Mouse (Mus musculus): ENCODE results near the gene Cox11.
A peak's percentile ranks its signal among the peaks of the same experiment; 100 is the strongest.

The Cox11 gene

GRCm38 (mm10) chr11:90664345-90664986 is 26.5 kb downstream of the Cox11 start:
- no peak for DNase-seq (ENCODE audit: extremely low spot score, low spot score)

- DNase-seq (ENCODE audit: extremely low spot score, low spot score), result peak; percentile 32
These were observed 27.2 kb downstream of the Cox11 start for GRCm38 (mm10) chr11:90665161-90665560.

DNA sequence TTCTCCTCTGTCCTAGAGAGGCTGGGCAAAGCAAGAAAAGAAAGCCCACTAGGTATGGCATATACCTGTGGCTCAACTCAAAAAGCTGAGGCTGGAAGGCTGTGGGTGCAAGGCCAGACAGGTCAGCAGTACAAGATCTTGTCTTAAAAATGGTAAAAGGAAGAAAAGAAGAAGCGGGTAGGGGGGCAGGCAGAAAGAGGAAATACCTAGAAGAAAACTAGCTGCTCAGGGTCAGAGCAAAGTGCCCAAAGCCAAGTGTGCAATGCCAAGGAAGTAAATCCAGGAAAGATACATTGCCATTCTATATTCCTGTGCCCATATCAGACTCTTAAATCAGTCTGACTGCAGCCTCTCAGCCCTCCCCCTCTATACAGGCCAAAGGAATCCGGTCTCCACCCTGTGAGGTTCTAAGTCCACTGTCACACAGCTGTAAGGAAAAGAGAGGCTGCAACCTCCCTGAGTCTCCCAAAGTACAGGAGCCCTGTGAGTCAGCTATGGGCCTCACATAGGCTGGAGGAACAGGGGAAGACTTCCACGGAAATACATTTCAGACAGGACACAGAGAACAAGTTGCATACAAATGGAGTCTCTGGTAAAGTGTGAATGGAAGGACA is 28.3 kb downstream of the Cox11 start:
- DNase-seq (ENCODE audit: extremely low spot score, low spot score), result no peak

DNA sequence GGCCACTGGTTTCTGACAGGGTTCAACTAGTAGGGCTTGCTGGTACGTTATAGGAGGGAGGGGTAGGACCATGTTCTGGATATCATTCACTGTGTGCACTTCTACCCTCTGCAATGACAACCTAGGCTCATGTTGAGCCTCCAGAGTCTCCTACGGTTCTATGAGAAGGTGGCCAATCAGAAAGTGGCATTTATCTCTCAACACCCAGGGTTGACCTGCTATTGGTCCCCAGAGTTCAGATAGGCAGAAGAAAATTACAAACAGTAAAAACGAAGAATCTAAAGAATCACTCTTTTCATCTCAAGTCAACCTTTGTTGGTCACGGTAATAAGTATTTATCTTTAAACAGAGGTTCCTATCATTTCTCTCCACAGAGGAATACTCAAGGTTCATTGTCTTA is 28.9 kb downstream of the Cox11 start:
- DNase-seq (ENCODE audit: extremely low spot score, low spot score), result no peak

DNA sequence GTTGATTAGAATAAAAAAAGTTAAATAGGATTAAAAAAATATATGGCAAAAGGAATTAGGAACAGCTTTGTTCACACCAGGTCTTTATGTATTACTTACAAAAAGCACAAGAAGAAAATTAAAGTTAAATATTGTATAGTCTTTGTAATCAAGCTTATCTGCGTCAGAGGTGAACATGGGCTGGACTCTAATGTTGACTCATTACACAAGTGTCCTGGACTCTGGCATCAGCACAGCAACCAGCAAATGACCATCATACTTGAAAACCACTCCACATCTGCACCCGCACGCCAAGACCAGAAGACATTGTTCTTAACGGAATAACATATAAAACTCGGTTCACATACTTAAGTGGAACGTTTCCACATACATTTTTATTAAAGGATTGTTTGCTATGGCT is 29.4 kb downstream of the Cox11 start:
- DNase-seq (ENCODE audit: extremely low spot score, low spot score), result no peak

DNA sequence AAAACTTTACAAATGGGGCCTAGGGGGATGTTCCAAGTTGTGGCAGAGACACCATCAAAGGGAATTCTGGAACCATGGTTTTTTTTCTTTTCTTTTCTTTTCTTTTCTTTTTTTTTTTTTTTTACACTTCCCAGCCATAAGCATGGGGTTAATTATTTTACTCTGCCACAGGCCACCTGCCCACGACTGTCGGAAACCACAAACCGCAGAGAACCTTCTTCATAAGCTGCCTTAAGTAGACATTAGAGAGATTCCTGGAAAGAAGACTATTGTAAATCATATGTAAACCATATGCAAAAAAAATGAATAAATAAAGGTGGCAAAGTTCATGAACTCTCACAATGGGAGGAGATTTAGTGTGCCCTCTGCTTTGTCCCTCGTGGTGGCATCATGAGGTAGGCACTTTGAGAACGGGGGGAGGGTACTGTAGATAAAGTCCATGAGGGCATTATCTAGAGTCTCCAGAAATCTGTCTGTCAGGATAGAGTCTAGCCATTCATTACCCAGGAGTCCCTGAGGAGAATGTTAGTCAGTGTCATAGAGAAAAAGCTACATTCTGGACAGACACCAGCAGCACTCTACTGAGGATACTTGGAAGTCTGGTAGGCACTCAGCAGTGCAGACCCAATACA is 37.6 kb downstream of the Cox11 start:
- DNase-seq (ENCODE audit: extremely low spot score, low spot score), result no peak

DNA sequence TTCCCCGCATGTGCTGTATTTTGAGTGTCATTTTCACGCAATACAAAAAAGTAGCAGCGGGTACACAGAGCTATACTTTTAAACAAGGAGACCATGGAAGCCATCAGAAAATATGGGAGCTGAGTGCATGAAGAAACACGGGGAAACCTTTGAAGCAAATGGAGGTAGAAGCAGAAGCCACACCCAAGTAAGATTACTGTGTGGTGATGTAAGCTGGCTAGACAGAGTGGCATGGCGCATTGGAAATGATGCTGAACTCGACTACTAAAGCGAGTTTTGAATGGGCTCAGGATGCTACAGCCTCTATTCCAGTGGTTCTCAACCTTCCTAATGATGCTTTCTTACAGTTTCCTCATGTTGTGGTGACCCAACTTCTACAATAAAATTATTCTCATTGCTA is 39.1 kb downstream of the Cox11 start:
- no peak for DNase-seq (ENCODE audit: extremely low spot score, low spot score)

DNA sequence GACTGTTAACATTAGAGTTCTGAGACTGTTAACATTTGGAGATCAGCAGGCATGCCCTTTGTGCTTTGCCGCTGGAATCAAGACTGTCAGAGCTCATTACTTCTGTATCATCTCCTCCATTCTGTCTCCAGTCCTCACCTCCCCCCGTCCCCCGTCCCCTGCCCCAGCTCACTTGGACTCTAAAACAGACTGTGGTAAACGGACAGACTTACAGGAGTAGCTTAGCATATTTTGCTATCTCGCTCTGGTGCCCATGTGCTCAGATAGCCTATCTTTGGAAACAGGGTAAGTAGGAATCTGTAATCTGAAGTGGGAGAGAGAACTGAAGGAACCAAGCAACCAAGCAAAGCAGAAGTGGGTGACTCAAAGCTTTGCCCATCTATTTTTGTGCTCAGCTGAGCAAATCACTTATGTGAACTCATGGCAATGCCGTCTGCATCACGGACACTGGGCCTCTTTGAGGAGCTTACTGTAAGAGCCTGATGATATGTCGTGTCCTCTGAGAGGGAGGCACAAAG is 39.9 kb downstream of the Cox11 start:
- DNase-seq (ENCODE audit: extremely low spot score, low spot score), result no peak

DNA sequence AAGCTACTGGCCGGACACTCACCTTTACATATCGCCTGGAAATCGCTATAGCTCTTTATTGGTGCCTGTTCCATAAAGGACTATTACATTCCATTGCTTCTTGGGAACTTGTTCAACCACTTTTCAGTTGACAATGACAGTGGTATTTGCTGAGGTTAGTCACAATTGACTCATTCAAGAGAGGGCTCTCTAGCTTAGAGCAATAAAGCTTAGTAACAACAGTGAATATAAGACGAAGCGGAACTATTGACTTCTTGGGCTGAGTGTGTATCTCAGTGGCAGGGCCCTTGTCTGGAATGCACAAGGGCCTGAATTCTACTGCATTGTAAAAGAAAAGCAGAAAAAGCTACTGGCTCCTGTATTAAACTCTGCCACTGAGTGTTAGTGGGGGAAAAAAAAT is 40.6 kb downstream of the Cox11 start:
- no peak for DNase-seq (ENCODE audit: extremely low spot score, low spot score)

- DNase-seq (ENCODE audit: extremely low spot score, low spot score), result no peak
These were observed 43.2 kb downstream of the Cox11 start for GRCm38 (mm10) chr11:90681171-90681570.

DNA sequence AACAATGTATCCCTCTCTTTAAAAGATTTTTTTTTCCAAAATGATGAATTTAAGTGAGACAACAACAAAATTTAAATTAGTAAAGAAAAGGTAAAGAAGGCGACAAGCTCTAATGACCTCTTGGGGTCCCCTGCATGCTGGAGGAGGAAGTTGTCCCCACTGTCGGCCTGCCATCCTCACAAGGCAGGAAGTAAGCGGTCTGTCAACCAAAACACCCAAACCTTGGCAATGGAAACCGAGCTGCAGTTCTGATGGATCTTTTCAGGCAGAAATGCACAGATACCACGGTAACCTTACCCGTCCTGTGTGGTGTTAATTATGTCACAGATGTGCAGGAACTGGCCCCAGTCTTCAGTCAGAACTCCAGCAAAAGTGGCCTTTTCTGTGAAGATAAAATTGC is 46.8 kb downstream of the Cox11 start:
- DNase-seq (ENCODE audit: extremely low spot score, low spot score), result no peak

DNA sequence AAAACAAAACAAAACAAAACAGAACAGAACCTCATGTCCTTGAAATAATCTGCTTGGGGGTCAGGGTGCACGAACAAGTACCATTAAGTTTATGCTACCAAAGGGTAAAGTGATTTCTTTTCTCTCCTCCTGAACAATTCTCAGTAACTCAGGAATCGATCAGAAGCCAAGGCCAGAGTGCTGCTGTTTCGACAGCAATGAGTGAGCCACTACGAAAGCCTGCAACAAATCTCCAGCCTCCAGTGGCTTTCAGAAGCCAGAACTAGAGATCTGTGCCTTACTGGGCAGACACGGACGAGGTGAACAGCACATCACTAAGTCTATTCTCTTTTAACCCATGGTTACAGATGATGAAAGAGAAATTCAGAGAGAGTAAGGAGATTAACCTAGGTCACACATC is 47.2 kb downstream of the Cox11 start:
- no peak for DNase-seq (ENCODE audit: extremely low spot score, low spot score)

GRCm38 (mm10) chr11:90686287-90687025 is 48.5 kb downstream of the Cox11 start:
- no peak for DNase-seq (ENCODE audit: extremely low spot score, low spot score)

DNA sequence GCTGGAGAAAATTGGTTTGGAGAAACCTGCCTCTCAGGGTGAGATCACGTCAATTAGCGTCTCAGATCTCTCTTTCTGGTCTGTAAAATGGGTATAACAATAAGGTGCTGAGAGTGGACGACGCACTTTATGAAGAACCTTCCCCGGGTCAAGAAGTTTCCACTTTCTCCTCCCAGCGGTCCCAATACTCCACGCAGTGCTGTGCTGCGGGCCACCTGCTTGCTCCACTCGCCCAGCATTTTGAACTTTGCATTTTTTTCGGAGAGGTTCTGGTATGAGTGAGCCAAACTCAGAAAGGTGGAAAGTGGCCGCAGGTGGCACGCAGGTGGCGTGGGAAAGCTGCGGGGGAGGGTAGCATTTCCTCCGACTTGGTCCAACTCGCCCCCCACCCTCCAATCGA is 49.1 kb downstream of the Cox11 start:
- no peak for DNase-seq (ENCODE audit: extremely low spot score, low spot score)

DNA sequence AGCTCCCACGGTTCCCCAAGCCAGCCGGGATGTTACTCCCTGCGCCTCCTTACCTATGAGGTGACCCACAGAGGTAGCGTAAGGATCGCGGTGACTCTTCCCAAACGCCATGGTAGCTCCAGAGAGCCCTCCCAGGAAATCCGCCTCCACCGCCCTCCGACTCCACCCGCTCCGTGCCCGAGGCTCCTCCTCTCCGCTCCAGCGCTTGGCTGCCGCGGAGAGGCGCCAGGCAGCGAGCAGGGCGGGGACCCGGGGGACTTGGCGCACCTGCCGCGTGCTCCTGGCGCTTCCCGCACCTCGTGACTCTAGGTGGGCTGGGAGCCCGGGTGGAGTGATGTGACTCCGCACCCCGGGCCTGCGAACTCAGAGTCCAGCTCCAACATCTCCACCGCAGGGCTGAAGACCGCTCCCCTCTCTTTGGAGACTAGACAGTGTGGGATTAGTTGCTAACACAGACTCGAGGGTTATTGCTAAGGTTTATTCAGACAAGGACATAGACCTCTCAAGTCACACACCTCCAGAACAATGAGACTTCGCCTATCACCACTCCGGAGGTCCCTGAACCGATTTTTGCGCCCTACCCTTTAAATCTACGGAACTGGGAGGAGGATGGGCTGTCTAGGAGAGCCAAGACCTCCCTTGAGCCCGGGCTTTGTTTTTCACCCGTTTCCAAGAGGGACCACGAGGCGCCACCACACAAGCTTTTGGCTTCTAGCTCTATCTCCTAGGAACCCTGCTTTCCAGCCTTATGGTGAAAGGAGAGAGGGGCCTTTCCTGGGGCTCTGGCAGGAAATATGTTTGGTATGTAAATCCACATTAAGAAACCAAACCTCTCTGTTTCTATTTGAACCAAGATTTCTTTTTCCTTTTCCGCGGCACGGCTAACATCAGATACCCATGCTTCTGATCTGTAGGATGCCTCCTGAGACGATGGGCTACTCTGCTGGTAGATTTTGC is 49.8 kb downstream of the Cox11 start, which contains the start of gene Tom1l1:
Gene Tom1l1, minus strand, starts transcription at position 907 of the 957 bp plus-strand sequence.
- peak; percentile 81 for DNase-seq (ENCODE audit: extremely low spot score, low spot score)

DNA sequence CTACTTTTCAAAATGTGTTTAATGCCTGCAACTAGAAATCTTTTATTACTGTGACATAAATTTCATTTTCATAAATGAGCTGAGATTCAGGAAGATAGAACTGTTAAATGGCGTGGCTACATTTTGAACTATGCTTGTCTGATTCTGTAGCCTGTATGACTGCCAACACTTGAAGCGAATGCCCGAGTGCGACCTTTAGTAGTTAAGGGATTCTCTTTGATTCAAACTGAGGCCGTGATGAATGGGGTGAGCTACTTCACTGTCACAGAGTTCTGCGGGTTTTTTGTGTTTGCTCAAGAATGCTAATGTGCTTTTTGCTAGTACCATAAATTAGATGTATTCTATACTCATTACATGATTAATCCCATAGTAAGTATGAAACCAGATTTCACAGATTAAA is 52.4 kb downstream of the Cox11 start:
- no peak for DNase-seq (ENCODE audit: extremely low spot score, low spot score)

DNA sequence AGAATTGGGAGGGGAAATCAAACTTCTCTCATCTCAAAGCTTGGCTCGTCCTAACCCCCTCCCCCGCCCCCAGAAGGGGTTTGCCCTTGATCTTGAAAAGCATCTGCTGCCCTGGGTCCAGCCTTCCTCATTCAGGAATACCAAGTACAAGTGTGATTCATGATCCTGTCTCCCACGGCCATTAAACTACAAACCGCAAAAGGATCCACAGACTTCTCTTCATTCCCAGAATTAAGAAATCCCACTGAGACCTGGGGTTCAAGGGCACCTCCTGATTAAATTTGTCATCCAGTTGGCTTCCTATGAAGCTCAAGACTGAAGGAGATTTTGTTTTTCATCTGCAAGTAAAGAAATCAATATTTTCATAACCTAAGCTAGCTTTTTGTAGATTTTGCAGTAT is 56.2 kb downstream of the Cox11 start:
- DNase-seq (ENCODE audit: extremely low spot score, low spot score), result peak; percentile 7

Data from neural tube, embryonic 10.5 days (tissue).